Mouse (Mus musculus): ENCODE measurements at regions not wholly inside any gene's neighbourhood (a gene's known extent, or its start where the extent isn't known, plus 50 kb on each side); places are given as distances from the start of the nearest gene placed in this dataset.

DNA sequence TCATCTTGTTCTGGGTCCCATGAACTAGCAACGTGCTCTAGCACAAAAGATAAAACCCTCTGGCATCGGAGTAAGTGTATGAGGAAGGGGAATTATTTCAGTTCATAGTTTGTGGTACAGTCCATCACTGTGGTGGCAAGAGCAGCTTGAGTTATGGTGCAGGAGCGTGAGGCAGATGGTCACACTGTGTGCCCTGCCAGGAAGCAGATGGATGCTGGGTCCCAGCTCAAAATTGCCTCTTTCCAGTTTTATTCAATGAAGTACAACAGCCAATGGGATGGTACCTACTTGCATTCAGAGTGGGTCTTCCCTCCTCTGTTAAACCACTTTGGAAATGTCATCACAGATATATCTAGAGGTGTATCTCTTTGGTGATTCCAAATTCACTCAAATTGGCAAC is 551.7 kb upstream of the Id4 start:
- TF ChIP-seq CTCF (IDR thresholded peaks at IDR 0.05; ENCODE audit: insufficient read depth, low read length) (no peak), POLR2A (IDR thresholded peaks at IDR 0.05; ENCODE audit: borderline replicate concordance, extremely low read depth, low read depth, low read length) (no peak)
